Mouse (Mus musculus) kidney, embryonic 15.5 days (tissue): ENCODE measurements at regions not wholly inside any gene's neighbourhood (a gene's known extent, or its start where the extent isn't known, plus 50 kb on each side); places are given as distances from the start of the nearest gene placed in this dataset.

Source experiments
- ATAC-seq: fragments of 200-750 bp; cut with Nextera tagmentation; replicated peaks from 2 replicates; pipeline ENCODE4 v1.8.0; 2017; ENCODE audit warnings: moderate TSS enrichment; ENCODE audit not compliant: low FRiP score
- H3K27ac ChIP-seq: fragments of 300-500 bp; sonication (generic); 2 replicates; pipeline ENCODE4 v1.5.1; 2015; ENCODE audit warnings: mild to moderate bottlenecking, inconsistent platforms
- H3K27me3 ChIP-seq: fragments of 300-500 bp; sonication (generic); 2 replicates; pipeline ENCODE4 v1.6.1; 2015; ENCODE audit warnings: inconsistent platforms
- H3K36me3 ChIP-seq: fragments of 300-500 bp; sonication (generic); 2 replicates; pipeline ENCODE4 v1.6.1; 2015; ENCODE audit warnings: inconsistent platforms
- H3K4me1 ChIP-seq: fragments of 300-500 bp; sonication (generic); 2 replicates; pipeline ENCODE4 v1.6.1; 2015; ENCODE audit warnings: inconsistent platforms
- H3K4me2 ChIP-seq: fragments of 300-500 bp; sonication (generic); 2 replicates; pipeline ENCODE4 v1.6.1; 2015; ENCODE audit warnings: moderate library complexity, mild to moderate bottlenecking, inconsistent platforms
- H3K4me3 ChIP-seq: fragments of 300-500 bp; sonication (generic); replicated peaks from 2 replicates; pipeline ENCODE4 v1.5.1; 2015; ENCODE audit warnings: mild to moderate bottlenecking, inconsistent platforms
- H3K9ac ChIP-seq: fragments of 300-500 bp; sonication (generic); 2 replicates; pipeline ENCODE4 v1.6.1; 2015; ENCODE audit warnings: mild to moderate bottlenecking, inconsistent platforms
- H3K9me3 ChIP-seq: fragments of 300-500 bp; sonication (generic); replicated peaks from 2 replicates; pipeline ENCODE4 v1.6.1; 2016; ENCODE audit warnings: inconsistent platforms
- WGBS: fragments of 180-500 bp; shearing (Covaris S2); methylation state at CpG from one replicate; pipeline ENCODE4 v1.1.7; 2015; ENCODE audit warnings: mixed read lengths; 5-methylcytosine and 5-hydroxymethylcytosine counted together

GRCm38 (mm10) chr17:9357572-9358159 lies 64.2 kb upstream of the Gm17728 start:
- WGBS, result 91% methylated on average over 5 of the region's 5 CpGs
- no peaks in the 10 kb centered on the region for H3K9me3 ChIP-seq
- H3K27ac ChIP-seq, result no peak overlapping the region
- no peaks in the 10 kb centered on the region for H3K27me3 ChIP-seq
- no peak overlapping the region for H3K4me3 ChIP-seq
- no peaks in the 10 kb centered on the region for H3K4me1 ChIP-seq
- no peak overlapping the region for H3K9ac ChIP-seq
- no peak overlapping the region for H3K4me2 ChIP-seq
- no peak for ATAC-seq
- no peaks in the 10 kb centered on the region for H3K36me3 ChIP-seq
